Mouse (Mus musculus) brown adipose tissue, adult 24 weeks (tissue): Measurements from ENCODE around the gene Trim5. TPM values are rescaled to one million over a fixed set of nuclear protein-coding genes. Genes with fewer than 3 reads are reported as not detected.
A peak's percentile ranks its signal among the peaks of the same experiment; 100 is the strongest.

Experiments
- H3K27ac ChIP-seq: fragments of 200-500 bp; replicated peaks from 2 replicates; pipeline ENCODE4 v1.5.1; 2012; ENCODE audit warnings: low read depth, mild to moderate bottlenecking, low read length
- H3K4me1 ChIP-seq: fragments of 200-500 bp; 2 replicates; pipeline ENCODE4 v1.6.1; 2012; ENCODE audit warnings: low read length, mixed read lengths; ENCODE audit not compliant: control insufficient read depth, insufficient read depth, insufficient read length
- H3K4me3 ChIP-seq: fragments of 200-500 bp; 2 replicates; pipeline ENCODE4 v1.5.1; 2012; ENCODE audit warnings: low read depth, mild to moderate bottlenecking, low read length, moderate library complexity; ENCODE audit not compliant: insufficient read depth
- polyA plus RNA-seq: library from polyadenylated mRNA; stranded (reverse); fragments of >200 nt; gene quantifications from 2 replicates; pipeline ENCODE4 v1.2.4, GENCODE M21; 2012; ENCODE audit not compliant: missing spikeins, insufficient read depth, insufficient read length

Trim5 gene
- polyA plus RNA-seq, 1 experiment: 0.67 TPM

DNA sequence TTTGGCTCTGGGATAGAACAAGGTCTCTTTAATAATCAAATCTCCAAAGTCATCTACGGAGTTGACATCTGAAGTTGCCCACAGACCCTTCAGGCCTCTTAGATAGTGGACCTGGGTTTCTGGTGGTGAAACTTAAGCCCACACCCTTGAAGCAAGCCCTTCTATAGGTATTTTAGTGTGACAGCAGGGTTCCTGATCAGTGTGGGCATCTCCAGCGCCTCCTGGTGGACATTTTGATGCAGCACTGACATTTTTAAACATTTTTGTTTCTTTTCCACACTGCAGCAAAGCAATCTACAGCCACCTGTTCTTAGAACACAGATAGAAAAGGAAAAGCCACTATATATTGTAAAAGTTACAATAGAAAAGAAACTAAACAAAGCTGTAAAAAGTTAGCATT is 56.7 kb downstream of the Trim5 start:
- Histone ChIP-seq H3K4me1 (no peaks in the 10 kb centered on the region), H3K4me3 (no peak overlapping the region), H3K27ac (no peak overlapping the region)

DNA sequence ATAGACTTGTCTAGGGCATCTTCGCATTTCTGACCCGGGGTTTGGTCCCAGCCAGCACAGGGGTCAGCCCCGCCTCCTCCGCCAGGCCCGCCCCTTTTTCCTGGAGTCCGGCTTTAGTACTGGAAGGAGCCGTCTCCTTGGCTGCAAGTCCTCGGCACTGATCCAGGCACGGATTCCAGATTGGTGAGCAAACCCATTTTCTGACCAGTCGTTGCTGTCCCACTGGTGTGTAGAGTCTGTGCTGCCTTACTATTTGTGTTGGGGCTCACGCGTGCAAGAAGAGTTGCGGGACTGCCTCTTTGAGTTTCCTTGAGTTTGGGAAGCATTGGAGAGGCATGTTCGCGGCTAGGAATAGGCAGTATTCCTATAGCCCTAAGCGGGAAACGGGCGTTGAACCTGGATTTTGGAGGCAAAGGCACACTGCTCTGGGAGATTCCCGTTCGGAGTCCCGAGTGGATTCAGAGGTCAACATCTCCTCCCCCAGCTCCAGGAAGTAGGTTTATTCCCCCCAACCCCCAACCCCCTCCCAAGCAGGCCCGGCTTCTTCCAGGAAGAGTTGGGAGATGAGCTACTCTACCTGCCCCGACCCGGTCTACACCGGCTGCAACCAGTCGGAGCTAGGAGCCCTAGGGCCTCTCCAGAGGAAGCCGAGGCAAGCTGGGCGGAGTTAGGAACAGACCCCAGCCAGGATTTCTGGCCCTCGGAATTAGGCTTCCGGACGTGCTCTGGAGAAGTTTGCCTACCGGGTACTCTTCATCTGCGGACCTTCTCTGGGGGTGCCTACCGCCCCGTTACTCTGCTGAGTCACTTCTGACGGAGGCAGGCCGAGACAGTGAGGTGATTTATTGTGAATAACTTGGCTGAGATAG is 69.0 kb downstream of the Trim5 start, which contains the start of gene Trim6:
Trim6 (plus strand) TSS at position 93 of the 869 bp plus-strand sequence.
- H3K4me1 ChIP-seq: no peaks in the 10 kb centered on the region
- H3K4me3 ChIP-seq: peak within 1 kb of the TSS; percentile 42
- no peak within 1 kb of the TSS for H3K27ac ChIP-seq

DNA sequence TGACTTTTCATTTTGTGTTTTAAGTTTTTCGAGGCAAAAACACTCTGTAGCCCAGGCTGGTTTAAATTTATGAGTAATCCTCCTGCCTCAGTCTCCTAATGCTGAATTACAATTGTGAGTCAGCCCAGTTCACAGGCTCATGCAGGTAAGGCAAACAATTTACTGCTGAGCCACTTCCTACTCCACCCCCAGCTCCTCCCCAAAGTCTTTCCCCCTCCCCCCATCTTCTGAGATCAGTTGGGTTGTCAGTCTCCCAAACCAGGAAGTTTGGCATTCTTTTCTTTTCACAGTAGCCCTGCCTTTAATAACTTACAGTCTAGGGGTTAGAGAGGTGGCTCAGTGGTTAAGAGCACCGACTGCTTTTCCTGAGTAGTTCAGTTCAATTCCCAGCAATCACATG is 70.0 kb downstream of the Trim5 start:
- H3K4me1 ChIP-seq: no peaks in the 10 kb centered on the region
- no peak overlapping the region for H3K4me3 ChIP-seq
- H3K27ac ChIP-seq: no peak overlapping the region

DNA sequence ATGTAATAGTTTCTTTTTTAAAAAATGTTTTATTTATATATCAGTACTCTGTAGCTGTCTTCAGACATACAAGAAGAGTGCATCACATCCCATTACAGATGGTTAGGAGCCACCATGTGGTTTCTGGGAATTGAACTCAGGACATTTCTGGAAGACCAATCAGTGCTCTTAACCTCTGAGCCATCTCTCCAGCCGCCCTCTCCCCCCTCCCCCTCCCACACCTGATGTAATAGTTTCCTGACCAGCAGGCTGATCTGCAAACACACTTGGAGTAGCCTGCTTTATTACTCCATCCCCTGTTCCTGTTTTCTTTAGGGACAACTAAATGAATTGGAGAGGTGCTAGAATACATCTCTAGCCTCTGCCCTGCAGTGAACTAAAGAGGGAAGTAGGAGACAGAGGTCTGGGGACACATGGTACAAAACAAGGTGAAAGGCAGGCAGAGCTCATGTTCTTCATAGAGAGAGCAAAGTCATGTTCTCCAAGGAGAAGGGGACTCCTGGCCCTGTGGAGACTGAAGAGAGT is 71.8 kb downstream of the Trim5 start:
- Histone ChIP-seq H3K27ac (no peak overlapping the region), H3K4me1 (no peaks in the 10 kb centered on the region), H3K4me3 (no peak overlapping the region)

Other genes starting within 250 kb of the Trim5 start
- gene Olfr642, start 235.4 kb downstream of the Trim5 start, polyA plus RNA-seq: not detected in 2 replicates
- gene 4930516K23Rik, start 226.6 kb downstream of the Trim5 start, polyA plus RNA-seq: not detected in 2 replicates
- gene Olfr644, start 216.2 kb downstream of the Trim5 start, polyA plus RNA-seq: not detected in 2 replicates
- gene Olfr645, start 202.6 kb downstream of the Trim5 start, polyA plus RNA-seq: not detected in 2 replicates
- gene Olfr646, start 183.2 kb downstream of the Trim5 start, polyA plus RNA-seq: not detected in 2 replicates
- not detected in 2 replicates for gene Ubqln5, start 158.3 kb downstream of the Trim5 start, polyA plus RNA-seq
- gene Olfr643, start 150.7 kb downstream of the Trim5 start, polyA plus RNA-seq: not detected in 2 replicates
- gene Ubqln3, start 144.8 kb downstream of the Trim5 start, polyA plus RNA-seq: not detected in 2 replicates
- gene Ubqlnl, start 137.5 kb downstream of the Trim5 start, polyA plus RNA-seq: not detected in 2 replicates
- gene Olfm5, start 123.3 kb downstream of the Trim5 start, polyA plus RNA-seq: not detected in 2 replicates
- gene Olfr648, start 104.7 kb downstream of the Trim5 start, polyA plus RNA-seq: not detected in 2 replicates
- gene Olfr649, start 92.1 kb downstream of the Trim5 start, polyA plus RNA-seq: not detected in 2 replicates
- 0.92 TPM in 1 of 2 replicates, not detected in the other for gene Trim6, start 69.3 kb downstream of the Trim5 start, polyA plus RNA-seq
- gene Trim34a, start 43.6 kb downstream of the Trim5 start, polyA plus RNA-seq: 2.2 and 2.5 TPM in 2 replicates
- gene Trim12a, start 27.4 kb upstream of the Trim5 start, polyA plus RNA-seq: 10.5 and 11.9 TPM in 2 replicates
- not detected in 2 replicates for gene Trim34b, start 41.4 kb upstream of the Trim5 start, polyA plus RNA-seq
- gene Trim12c, start 65.3 kb upstream of the Trim5 start, polyA plus RNA-seq: 4.4 and 5.6 TPM in 2 replicates
- not detected in 2 replicates for gene Trim30b, start 81.8 kb upstream of the Trim5 start, polyA plus RNA-seq
- gene Trim30c, start 112.7 kb upstream of the Trim5 start, polyA plus RNA-seq: 0.92 TPM in 1 of 2 replicates, not detected in the other
- 4.0 and 5.3 TPM in 2 replicates for gene Trim30a, start 177.1 kb upstream of the Trim5 start, polyA plus RNA-seq
- 1.5 and 1.9 TPM in 2 replicates for gene Trim30d, start 219.8 kb upstream of the Trim5 start, polyA plus RNA-seq